Mouse (Mus musculus) CH12.LX (cell line): ENCODE data around the gene Mat1a. TPM values are rescaled to one million over a fixed set of nuclear protein-coding genes. Genes with fewer than 3 reads are reported as not detected.

Experiments used
- DNase-seq: peaks from one replicate; pipeline ENCODE4 v3.0.0-alpha.2; 2013; ENCODE audit errors: extremely low read depth
- H3K27ac ChIP-seq: 2 replicates; pipeline ENCODE4 v1.5.1; 2012; ENCODE audit warnings: low read depth, mild to moderate bottlenecking, control low read depth, moderate library complexity; ENCODE audit not compliant: insufficient read depth
- H3K27me3 ChIP-seq: replicated peaks from 2 replicates; pipeline ENCODE3; 2012; ENCODE audit warnings: inconsistent platforms
- H3K36me3 ChIP-seq, 2 experiments: replicated peaks in 1 of 2; 2 replicates each; pipeline versions ENCODE3 to v1.6.1; 2012; ENCODE audit warnings: inconsistent platforms in 1 of 2, low read length in 1 of 2, mild to moderate bottlenecking in 1 of 2, mixed read lengths in 1 of 2, moderate library complexity in 1 of 2; ENCODE audit not compliant: control insufficient read depth in 1 of 2, insufficient read depth in 1 of 2
- H3K4me1 ChIP-seq, 2 experiments: 2 replicates each; pipeline ENCODE4 v1.6.1; 2012; ENCODE audit warnings: inconsistent platforms in 1 of 2, moderate library complexity in 1 of 2; ENCODE audit not compliant: insufficient read depth in 2 of 2, control insufficient read depth in 1 of 2
- H3K4me2 ChIP-seq: 2 replicates; pipeline ENCODE4 v1.6.1; 2012; ENCODE audit warnings: low read depth, mild to moderate bottlenecking, control low read depth; ENCODE audit not compliant: poor library complexity, insufficient read depth, severe bottlenecking
- H3K4me3 ChIP-seq, 3 experiments: fragments of 150-350 bp in 1 of 3; sonication (generic) in 1 of 3; replicated peaks in 1 of 3; 2 replicates each; pipeline versions ENCODE3 to v1.5.1; 2011 to 2012; ENCODE audit warnings: low read depth in 2 of 3, low read length in 2 of 3, mild to moderate bottlenecking in 2 of 3, moderate library complexity in 2 of 3, control low read depth in 1 of 3, improper control_type of control experiment in 1 of 3, inconsistent platforms in 1 of 3, mixed read lengths in 1 of 3; ENCODE audit not compliant: poor library complexity in 1 of 3
- H3K79me2 ChIP-seq: replicated peaks from 2 replicates; pipeline ENCODE4 v1.6.1; 2012; ENCODE audit warnings: mild to moderate bottlenecking, moderate library complexity; ENCODE audit not compliant: control insufficient read depth, poor library complexity, insufficient read depth, severe bottlenecking; ENCODE audit errors: extremely low read depth
- H3K9ac ChIP-seq: 2 replicates; pipeline ENCODE4 v1.6.1; 2012; ENCODE audit warnings: low read depth, mild to moderate bottlenecking, control low read depth, moderate library complexity; ENCODE audit not compliant: insufficient read depth
- H3K9me3 ChIP-seq: replicated peaks from 2 replicates; pipeline ENCODE3; 2012; ENCODE audit warnings: low read length, inconsistent platforms, mixed read lengths
- BHLHE40 ChIP-seq: IDR thresholded peaks from 2 replicates; pipeline ENCODE4 v1.6.1; 2011; ENCODE audit warnings: mild to moderate bottlenecking, low read depth, low read length, improper control_type of control experiment
- CHD2 ChIP-seq: IDR thresholded peaks from 2 replicates; pipeline ENCODE4 v1.6.1; 2011; ENCODE audit warnings: low read length, improper control_type of control experiment
- CTCF ChIP-seq, 2 experiments: IDR thresholded peaks in 1 of 2; conservative IDR thresholded peaks in 1 of 2; 2 replicates each; pipeline ENCODE4 v1.5.1; 2011 to 2012; ENCODE audit warnings: low read depth in 2 of 2, low read length in 2 of 2, improper control_type of control experiment in 1 of 2, inconsistent platforms in 1 of 2, mild to moderate bottlenecking in 1 of 2, moderate library complexity in 1 of 2
- JUND ChIP-seq: conservative IDR thresholded peaks from 2 replicates; pipeline ENCODE4 v1.6.1; 2011; ENCODE audit warnings: low read depth, low read length, improper control_type of control experiment
- MAX ChIP-seq: IDR thresholded peaks from 2 replicates; pipeline ENCODE4 v1.6.1; 2011; ENCODE audit warnings: low read length, improper control_type of control experiment
- MXI1 ChIP-seq: IDR thresholded peaks from 2 replicates; pipeline ENCODE4 v1.6.1; 2011; ENCODE audit warnings: mild to moderate bottlenecking, low read depth, low read length, improper control_type of control experiment
- MYC ChIP-seq: IDR thresholded peaks from 2 replicates; pipeline ENCODE4 v1.6.1; 2011; ENCODE audit warnings: low read depth, mild to moderate bottlenecking, improper control_type of control experiment, low read length
- PAX5 ChIP-seq: IDR thresholded peaks from 2 replicates; pipeline ENCODE4 v1.6.1; 2012; ENCODE audit warnings: low read length, inconsistent platforms, mixed read lengths
- POLR2A ChIP-seq: IDR thresholded peaks from 2 replicates; pipeline ENCODE4 v1.6.1; 2011; ENCODE audit warnings: low read depth, mild to moderate bottlenecking, improper control_type of control experiment, low read length
- RAD21 ChIP-seq: IDR thresholded peaks from 2 replicates; pipeline ENCODE4 v1.6.1; 2011; ENCODE audit warnings: low read depth, mild to moderate bottlenecking, low read length, improper control_type of control experiment, moderate library complexity
- SMC3 ChIP-seq: IDR thresholded peaks from 2 replicates; pipeline ENCODE4 v1.6.1; 2011; ENCODE audit warnings: low read depth, low read length, improper control_type of control experiment
- TBP ChIP-seq: conservative IDR thresholded peaks from 2 replicates; pipeline ENCODE4 v1.6.1; 2011; ENCODE audit warnings: low read depth, low read length, improper control_type of control experiment
- TCF12 ChIP-seq: IDR thresholded peaks from 2 replicates; pipeline ENCODE4 v1.6.1; 2014; ENCODE audit warnings: low read depth, mild to moderate bottlenecking, inconsistent platforms, low read length, improper control_type of control experiment
- UBTF ChIP-seq: IDR thresholded peaks from 2 replicates; pipeline ENCODE4 v1.6.1; 2012; ENCODE audit warnings: low read depth, mild to moderate bottlenecking, inconsistent platforms, low read length, improper control_type of control experiment, moderate library complexity
- USF1 ChIP-seq: IDR thresholded peaks from 2 replicates; pipeline ENCODE4 v1.6.1; 2014; ENCODE audit warnings: low read depth, mild to moderate bottlenecking, inconsistent platforms, low read length, improper control_type of control experiment
- ZKSCAN1 ChIP-seq: IDR thresholded peaks from 2 replicates; pipeline ENCODE4 v1.6.1; 2012; ENCODE audit warnings: low read depth, inconsistent platforms, low read length, improper control_type of control experiment, borderline replicate concordance
- ZMIZ1 ChIP-seq: IDR thresholded peaks from 2 replicates; pipeline ENCODE4 v1.6.1; 2012; ENCODE audit warnings: low read depth, mild to moderate bottlenecking, inconsistent platforms, low read length, improper control_type of control experiment
- ZNF384 ChIP-seq: IDR thresholded peaks from 2 replicates; pipeline ENCODE4 v1.6.1; 2012; ENCODE audit warnings: low read depth, low read length, improper control_type of control experiment, inconsistent platforms
- dilution Hi-C: fragments of 300-500 bp; cut with MboI; formaldehyde crosslinking; loops from 2 replicates; pipeline ENCODE4 v1.14.3; 2020; ENCODE audit warnings: low sequenced_read_pairs; ENCODE audit not compliant: extremely low pct_unique_long_range_greater_than_20kb, extremely low pct_ligation_motif_present
- in situ Hi-C: fragments of 300-500 bp; cut with MboI; formaldehyde crosslinking; loops from 3 replicates; pipeline ENCODE4 v1.14.3; 2019; ENCODE audit warnings: low sequenced_read_pairs, low pct_ligation_motif_present, low pct_unique_long_range_greater_than_20kb, mixed read lengths
- polyA plus RNA-seq: library from polyadenylated mRNA; unstranded; fragments of >175 nt; gene quantifications from 2 replicates; pipeline ENCODE4 v1.2.1, GENCODE M21; 2012; ENCODE audit warnings: low read depth; ENCODE audit not compliant: insufficient read length
- total RNA-seq, 2 experiments: library from RNA; depleted of rRNA; stranded (reverse); fragments of 300-350 nt in 1 of 2; fragments of >200 nt in 1 of 2; gene quantifications; 2 replicates each; pipeline ENCODE4 v1.2.3; 2012 to 2014

Gene Mat1a
- total and polyA plus RNA-seq, 3 experiments: not detected

DNA sequence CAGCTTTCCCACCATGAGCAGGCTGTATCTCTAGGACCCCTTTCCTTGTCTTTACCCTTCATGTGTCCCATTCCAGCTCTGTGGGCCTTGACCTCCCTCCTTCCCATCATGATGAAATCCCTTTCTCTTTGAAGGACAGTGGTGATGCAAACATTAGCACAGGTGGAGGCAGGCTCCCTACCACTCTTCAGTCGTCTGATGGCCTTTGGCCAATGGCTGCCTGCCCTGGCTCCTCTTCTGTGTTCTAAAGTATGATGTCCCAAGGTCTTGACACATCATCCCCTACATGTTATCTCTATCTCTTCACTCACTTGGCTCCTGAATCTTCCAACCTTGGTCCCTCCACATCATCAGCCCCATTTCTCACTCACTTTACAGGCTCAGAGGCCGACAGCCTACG lies 11.4 kb downstream of the Mat1a start:
- no peak overlapping the region for H3K4me2 ChIP-seq
- in situ Hi-C loops (no loop called here), dilution Hi-C loops (no loop called here)
- H3K36me3 ChIP-seq: no peaks in the 10 kb centered on the region
- no peak overlapping the region for H3K9ac ChIP-seq
- H3K9me3 ChIP-seq: no peaks in the 10 kb centered on the region
- TF ChIP-seq TCF12: no peak
- no peak for TF ChIP-seq MXI1
- no peak for TF ChIP-seq ZNF384
- no peak for TF ChIP-seq RAD21
- TF ChIP-seq MYC: no peak
- no peak for TF ChIP-seq ZMIZ1
- no peak for TF ChIP-seq UBTF
- no peak for TF ChIP-seq USF1
- TF ChIP-seq ZKSCAN1: no peak
- TF ChIP-seq JUND: no peak
- TF ChIP-seq PAX5: no peak
- TF ChIP-seq POLR2A: no peak
- H3K79me2 ChIP-seq: no peaks in the 10 kb centered on the region
- no peaks in the 10 kb centered on the region for H3K27me3 ChIP-seq
- DNase-seq: no peak
- H3K27ac ChIP-seq: no peak overlapping the region
- peaks cover 8 to 28% of the 10 kb centered on the region in 2 experiments; a peak in 3 of 4 replicates for H3K4me1 ChIP-seq
- H3K4me3 ChIP-seq: no peak overlapping the region

DNA sequence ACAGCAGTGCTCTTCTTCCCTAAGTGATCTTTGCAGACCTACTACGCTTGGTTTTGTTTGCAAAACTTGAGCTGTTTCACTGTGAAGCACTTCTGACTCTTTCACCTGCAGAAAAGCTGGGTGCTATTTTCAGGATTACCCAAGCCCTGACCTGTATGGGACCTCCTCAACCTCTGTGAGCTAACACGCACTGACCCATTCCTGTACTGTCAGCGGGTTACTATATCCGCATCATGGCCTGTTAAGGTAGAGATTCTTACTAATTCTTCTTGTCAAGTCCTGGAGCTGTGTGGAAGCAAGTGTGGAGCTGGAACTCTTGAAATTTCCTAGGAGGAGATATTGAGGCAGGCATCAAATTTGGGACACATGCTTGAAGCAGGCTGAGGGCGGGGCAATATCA lies 19.8 kb downstream of the Mat1a start:
- H3K79me2 ChIP-seq: no peaks in the 10 kb centered on the region
- no peak overlapping the region for H3K4me3 ChIP-seq
- H3K27me3 ChIP-seq: no peaks in the 10 kb centered on the region
- no peaks in the 10 kb centered on the region for H3K9me3 ChIP-seq
- H3K4me2 ChIP-seq: no peak overlapping the region
- no peak for DNase-seq
- dilution Hi-C loops (no loop called here), in situ Hi-C loops (loop anchor here (5.0 kb wide), 2 partner anchors 32 to 33 kb away; no protein-coding TSS in a partner anchor)
- no peak overlapping the region for H3K27ac ChIP-seq
- H3K4me1 ChIP-seq: no peaks in the 10 kb centered on the region
- H3K9ac ChIP-seq: no peak overlapping the region
- no peaks in the 10 kb centered on the region for H3K36me3 ChIP-seq
- TF ChIP-seq TBP: no peak
- TF ChIP-seq MAX: no peak
- TF ChIP-seq MYC: no peak
- no peak for TF ChIP-seq JUND
- no peak for TF ChIP-seq ZKSCAN1
- no peak for TF ChIP-seq BHLHE40
- TF ChIP-seq RAD21: no peak
- no peak for TF ChIP-seq CHD2
- TF ChIP-seq, all 38 proteins: peak for 0

DNA sequence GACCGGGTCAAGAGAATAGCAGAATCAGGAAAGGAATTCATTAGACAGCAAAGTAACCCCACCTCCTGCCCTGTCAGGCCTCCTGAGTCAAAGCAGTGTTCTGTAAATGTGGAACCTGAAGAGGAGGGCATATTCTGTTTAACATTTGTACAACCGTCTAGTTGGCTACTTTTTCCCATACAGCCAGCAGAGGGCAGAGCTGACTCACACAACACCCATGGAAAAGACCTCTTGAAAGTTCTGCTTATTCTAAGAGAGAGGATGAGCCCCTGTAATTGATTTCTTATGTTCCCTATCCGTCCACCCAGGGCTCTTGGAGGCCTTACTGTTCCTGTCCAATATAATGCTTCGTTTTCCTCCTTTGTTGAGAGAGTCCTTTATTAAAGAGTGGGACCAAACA lies 23.2 kb downstream of the Mat1a start:
- dilution Hi-C loops (no loop called here), in situ Hi-C loops (loop anchor here (5.0 kb wide), 1 partner anchor 36 kb away; no protein-coding TSS in a partner anchor)
- H3K4me3 ChIP-seq: no peak overlapping the region
- no peaks in the 10 kb centered on the region for H3K9me3 ChIP-seq
- no peaks in the 10 kb centered on the region for H3K27me3 ChIP-seq
- TF ChIP-seq SMC3: peak; percentile 75
- TF ChIP-seq CTCF (conservative IDR thresholded peaks at IDR 0.05 in 1 of 2, IDR thresholded peaks at IDR 0.05 in 1 of 2; ENCODE audit: low read depth in 2 of 2, low read length in 2 of 2): peak; percentile 47 to 88; a peak in 3 of 4 replicates
- no peak for TF ChIP-seq TBP
- TF ChIP-seq RAD21: peak; percentile 82
- H3K4me2 ChIP-seq: no peak overlapping the region
- no peaks in the 10 kb centered on the region for H3K36me3 ChIP-seq
- no peak overlapping the region for H3K27ac ChIP-seq
- H3K79me2 ChIP-seq: no peaks in the 10 kb centered on the region
- H3K4me1 ChIP-seq: no peaks in the 10 kb centered on the region; a peak in 1 of 4 replicates
- DNase-seq: peak; percentile 60
- no peak overlapping the region for H3K9ac ChIP-seq
